Mouse (Mus musculus) left cerebral cortex, postnatal 36 days (tissue): Measurements from ENCODE around the gene Apoa1. TPM values are rescaled to one million over a fixed set of nuclear protein-coding genes. Genes with fewer than 3 reads are reported as not detected.
A peak's percentile ranks its signal among the peaks of the same experiment; 100 is the strongest.

Source experiments
- DNase-seq, 2 experiments: peaks; one replicate each; pipeline ENCODE4 v3.0.0; 2021 to 2022; ENCODE audit warnings: low spot score in 2 of 2, mixed read lengths in 1 of 2
- intact Hi-C: fragments of 180-260 bp; cut with DNase I; formaldehyde crosslinking; loops from one replicate; pipeline ENCODE4 v1.15.1; 2025
- total RNA-seq, 2 experiments: library from RNA; stranded (reverse); gene quantifications; 2 replicates each; pipeline ENCODE4 v1.2.3; 2021

Apoa1 gene
- total RNA-seq, 2 experiments from 2014 or later = 0.42 to 0.79 TPM

GRCm38 (mm10) chr9:46214276-46214675 is 14.1 kb upstream of the Apoa1 start:
- intact Hi-C loops = no loop called here
- no peak for DNase-seq

- no peak for DNase-seq
- intact Hi-C loops = no loop called here
Observed at GRCm38 (mm10) chr9:46214946-46215337, 13.4 kb upstream of the Apoa1 start.

GRCm38 (mm10) chr9:46215338-46216322 is 12.8 kb upstream of the Apoa1 start:
- intact Hi-C loops = no loop called here
- DNase-seq = no peak

DNA sequence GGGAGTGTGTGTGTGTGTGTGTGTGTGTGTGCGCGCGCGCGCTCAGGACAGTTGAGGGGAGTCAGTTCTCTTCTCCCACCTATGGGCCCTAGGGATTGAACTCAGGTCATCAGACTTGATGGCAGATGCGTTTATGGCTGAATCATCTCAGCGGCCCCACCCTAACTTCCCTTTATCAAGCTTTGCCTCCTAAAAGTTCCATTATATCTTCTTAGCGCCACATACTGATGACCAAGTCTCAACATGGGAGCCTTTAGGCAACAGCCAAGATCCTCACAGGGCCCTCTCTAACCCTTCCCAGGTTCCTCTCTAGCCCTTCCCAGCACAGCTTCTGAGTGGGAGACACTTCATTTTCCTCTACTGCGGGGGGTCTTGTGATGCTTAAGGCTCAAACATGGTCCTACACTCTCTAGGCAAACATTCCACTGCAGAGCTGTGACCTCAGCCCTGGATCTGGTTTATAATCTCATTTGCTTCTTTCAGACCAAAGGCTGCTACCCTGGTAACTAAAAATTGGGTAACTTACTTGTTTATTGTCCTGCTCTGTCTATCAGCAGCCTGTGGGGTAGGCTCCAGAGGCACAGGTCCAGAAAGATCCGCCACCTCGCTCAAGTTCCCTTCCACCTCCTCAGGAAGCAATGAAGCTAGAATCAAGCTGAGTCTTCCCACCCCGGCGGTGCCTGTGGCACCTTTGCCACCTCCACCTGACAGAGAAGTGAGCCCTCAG is 11.5 kb upstream of the Apoa1 start:
- DNase-seq = no peak
- intact Hi-C loops = no loop called here

GRCm38 (mm10) chr9:46218176-46218575 is 10.2 kb upstream of the Apoa1 start:
- DNase-seq = no peak
- intact Hi-C loops = no loop called here

DNA sequence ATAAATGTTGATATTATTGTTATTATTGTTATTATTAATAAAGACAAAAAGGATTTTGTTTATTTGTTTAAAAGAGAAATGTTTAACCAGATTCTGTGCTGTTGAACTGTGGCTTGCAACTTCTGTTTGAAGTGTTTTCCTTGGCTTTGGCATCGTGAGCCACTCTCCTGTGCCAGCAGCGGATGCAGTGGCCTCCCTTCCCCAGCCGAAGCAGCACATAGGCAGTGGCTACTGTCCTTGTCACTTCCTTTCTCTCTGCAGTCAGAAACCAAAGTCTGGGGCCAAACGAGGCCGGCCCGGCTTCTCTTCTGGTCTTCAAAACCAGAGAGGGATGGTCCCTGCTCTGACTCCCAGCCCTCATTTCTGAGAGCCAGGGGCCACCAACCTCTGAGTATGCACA is 5.3 kb upstream of the Apoa1 start:
- no peak for DNase-seq
- intact Hi-C loops = no loop called here

- intact Hi-C loops = no loop called here
- DNase-seq = no peak
Observed at GRCm38 (mm10) chr9:46224101-46224500, 4.3 kb upstream of the Apoa1 start.

DNA sequence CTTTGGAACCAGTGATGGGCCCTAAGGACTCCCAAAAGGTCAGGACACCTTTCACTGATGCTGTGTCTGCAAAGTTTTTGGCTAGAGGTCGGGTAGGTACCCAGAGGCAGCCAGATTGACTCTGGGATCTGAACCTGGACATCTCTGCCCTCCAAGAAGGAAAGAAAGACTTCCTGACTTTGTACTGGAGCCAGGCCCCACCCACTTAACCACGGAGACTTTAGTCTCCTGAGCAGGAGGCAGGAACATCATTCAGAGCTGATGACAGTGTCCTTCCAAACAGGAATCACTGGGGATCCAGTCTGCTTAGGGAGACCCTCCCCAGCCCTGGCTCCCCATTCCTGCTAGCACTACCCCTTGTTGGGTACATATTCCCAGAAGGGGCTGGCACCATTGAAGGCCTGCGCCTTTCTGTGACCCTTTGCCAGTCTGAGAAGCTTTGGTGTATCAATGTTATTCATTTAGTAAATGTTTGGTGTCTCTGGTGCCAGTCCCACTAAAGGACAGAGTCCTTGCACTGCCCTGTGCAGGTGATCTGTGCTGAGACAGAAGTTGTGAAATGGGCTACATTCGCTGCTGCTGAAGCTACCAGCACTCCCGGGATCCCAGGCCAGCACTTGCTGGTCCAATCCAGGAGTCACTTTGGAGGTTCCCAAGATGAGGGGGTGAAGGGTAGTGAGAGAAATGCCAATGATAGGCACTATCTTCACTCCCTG is 3.3 kb upstream of the Apoa1 start:
- intact Hi-C loops = no loop called here
- no peak for DNase-seq

- no peak for DNase-seq
- intact Hi-C loops = no loop called here
Observed at GRCm38 (mm10) chr9:46227064-46227614, 1.2 kb upstream of the Apoa1 start.

DNA sequence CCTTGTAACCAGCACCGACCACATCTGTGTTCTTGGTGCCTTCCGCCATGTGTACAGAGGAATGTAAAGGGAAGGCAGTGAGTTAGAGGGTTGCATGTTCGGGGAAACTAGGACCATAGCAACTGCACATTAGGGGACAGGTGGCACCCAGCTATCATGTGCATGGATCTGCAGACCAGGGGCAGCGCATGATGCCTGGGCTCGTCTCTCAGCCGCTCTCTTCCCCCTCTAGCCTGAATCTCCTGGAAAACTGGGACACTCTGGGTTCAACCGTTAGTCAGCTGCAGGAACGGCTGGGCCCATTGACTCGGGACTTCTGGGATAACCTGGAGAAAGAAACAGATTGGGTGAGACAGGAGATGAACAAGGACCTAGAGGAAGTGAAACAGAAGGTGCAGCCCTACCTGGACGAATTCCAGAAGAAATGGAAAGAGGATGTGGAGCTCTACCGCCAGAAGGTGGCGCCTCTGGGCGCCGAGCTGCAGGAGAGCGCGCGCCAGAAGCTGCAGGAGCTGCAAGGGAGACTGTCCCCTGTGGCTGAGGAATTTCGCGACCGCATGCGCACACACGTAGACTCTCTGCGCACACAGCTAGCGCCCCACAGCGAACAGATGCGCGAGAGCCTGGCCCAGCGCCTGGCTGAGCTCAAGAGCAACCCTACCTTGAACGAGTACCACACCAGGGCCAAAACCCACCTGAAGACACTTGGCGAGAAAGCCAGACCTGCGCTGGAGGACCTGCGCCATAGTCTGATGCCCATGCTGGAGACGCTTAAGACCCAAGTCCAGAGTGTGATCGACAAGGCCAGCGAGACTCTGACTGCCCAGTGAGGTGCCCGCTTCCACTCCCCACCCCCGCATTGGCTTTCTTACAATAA is 1.4 kb downstream of the Apoa1 start:
- DNase-seq = peak; percentile 90 to 92
- intact Hi-C loops = no loop called here

- intact Hi-C loops = no loop called here
- DNase-seq = no peak
Observed at GRCm38 (mm10) chr9:46230450-46230975, 2.1 kb downstream of the Apoa1 start.

DNA sequence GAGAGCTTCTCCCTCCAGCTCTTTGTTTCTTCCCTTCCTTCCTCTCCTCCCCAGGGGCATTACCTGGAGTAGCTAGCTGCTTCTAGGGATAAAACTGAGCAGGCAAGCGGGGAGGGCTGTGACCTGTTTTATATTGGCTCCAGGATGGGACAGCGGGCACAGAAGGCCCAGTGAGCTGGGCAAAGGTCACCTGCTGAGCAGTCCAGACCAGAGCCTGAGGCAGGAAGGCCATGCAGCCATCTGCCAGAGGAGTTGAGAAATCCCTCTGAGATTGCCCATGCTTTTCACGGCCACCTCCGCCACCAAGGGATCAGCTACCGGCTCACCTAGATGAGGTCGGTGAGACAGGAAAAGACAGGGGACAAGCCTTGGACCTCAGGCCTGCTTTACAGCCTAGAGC is 6.8 kb downstream of the Apoa1 start:
- DNase-seq = no peak
- intact Hi-C loops = no loop called here

- no peak for DNase-seq
- intact Hi-C loops = no loop called here
Observed at GRCm38 (mm10) chr9:46235596-46235648, 7.0 kb downstream of the Apoa1 start, which contains the start of gene Apoc3. Gene Apoc3, minus strand, starts transcription at chr9:46235636.

DNA sequence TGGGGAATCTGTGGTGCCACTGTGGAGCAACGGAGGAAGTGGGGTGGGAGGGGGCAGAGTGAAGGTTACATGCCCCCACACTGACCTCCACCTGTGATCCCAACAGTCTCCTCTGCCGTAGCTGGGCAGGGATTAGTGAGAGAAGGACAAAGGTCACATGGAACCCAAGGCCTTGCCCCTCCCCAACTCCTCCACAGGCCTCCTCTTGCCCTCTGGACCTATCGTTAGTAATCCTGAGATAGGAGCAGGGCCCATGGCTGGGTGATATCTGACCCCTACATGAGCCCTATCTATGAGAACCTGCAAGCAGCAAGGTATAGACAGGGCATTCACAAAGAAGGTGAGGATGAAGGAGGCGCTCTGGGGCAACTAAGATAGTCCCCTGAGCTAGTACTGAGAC is 7.3 kb downstream of the Apoa1 start:
- intact Hi-C loops = no loop called here
- DNase-seq = no peak

DNA sequence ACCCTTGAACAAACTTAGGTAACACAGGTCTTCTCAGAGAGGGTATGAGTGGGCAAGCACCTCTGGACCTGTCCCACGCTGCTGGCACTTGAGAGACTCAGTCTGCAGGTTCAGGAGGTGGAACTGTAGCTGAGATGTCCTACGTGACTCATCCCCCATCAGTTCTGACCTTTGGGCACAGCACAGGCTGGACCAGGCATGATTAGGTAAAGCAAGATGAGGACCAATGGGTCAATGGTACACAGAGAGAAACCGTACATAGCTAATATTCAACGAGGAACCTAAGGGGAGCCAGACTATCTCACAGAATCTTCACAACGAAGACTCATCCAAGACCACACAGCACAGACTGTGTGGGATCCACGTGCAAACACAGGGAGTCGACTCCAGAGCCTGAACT is 10.5 kb downstream of the Apoa1 start:
- intact Hi-C loops = no loop called here

DNA sequence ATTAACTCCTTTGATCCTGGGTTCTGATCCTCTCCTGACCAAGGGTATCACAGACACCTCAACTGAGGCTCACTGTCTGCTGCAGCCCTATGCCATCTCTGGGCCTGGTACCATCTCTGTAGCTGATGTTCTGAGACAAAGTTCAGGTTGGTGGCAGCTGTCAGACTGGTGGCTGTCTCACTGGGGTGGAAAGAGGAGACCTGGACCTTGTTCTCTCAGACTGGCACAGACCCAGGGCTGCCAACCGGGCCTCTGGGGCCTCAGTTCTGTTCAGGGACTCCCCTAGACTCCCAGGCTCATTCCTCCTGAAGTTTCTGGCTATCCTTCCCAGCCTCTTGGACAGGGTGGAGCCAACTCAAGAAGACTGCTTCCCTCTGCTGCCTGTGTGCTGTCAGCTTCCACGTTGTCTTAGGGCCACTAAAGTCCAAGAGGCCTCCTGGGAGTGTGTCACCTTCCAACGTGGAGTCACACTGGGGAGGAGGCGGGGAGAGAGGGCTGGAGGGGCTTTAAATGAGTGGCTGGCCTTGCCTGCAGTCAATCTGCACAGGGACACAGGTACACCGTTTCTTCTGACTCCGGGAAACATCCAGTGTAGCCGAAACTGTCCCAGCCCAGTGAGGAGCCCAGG is 12.3 kb downstream of the Apoa1 start, which contains the start of gene Apoa4:
TSS of gene Apoa4 (plus strand) at position 171 of the 628 bp plus-strand sequence.
- no peak for DNase-seq
- intact Hi-C loops = no loop called here

More for the DNA sequence above, 10.5 kb downstream of the Apoa1 start:
- DNase-seq = no peak

DNA sequence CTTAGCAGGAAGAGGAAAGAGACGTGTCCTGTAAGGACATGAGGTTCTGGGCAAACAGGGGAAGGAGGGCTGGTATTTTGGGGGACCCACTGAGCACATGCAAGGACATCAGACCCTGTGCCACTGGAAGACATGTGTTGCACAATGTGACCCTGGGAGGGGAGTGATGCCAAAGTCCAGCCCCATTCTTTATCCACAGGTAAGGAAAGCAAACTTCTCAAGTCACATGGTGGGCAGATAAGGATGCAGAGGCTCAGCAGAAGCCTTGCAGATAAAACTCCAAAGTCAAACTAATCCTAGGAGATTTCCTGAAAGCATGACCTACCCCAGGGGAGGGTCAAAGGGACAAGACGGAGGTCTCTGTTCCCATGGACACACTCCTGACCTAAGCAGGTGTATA is 13.4 kb downstream of the Apoa1 start:
- DNase-seq = no peak
- intact Hi-C loops = no loop called here

GRCm38 (mm10) chr9:46243122-46243521 is 14.7 kb downstream of the Apoa1 start:
- intact Hi-C loops = no loop called here

GRCm38 (mm10) chr9:46243584-46243983 is 15.2 kb downstream of the Apoa1 start:
- DNase-seq = no peak
- intact Hi-C loops = no loop called here

More at GRCm38 (mm10) chr9:46243122-46243521, 14.7 kb downstream of the Apoa1 start:
- no peak for DNase-seq
